Mouse (Mus musculus) T-cell, adult 66 days (primary cell): ENCODE data around the gene Olfr322. TPM values are rescaled to one million over a fixed set of nuclear protein-coding genes. Genes with fewer than 3 reads are reported as not detected.

Experiments used
- total RNA-seq, 2 experiments: library from RNA; stranded (reverse); gene quantifications; 3 replicates in 1 of 2; 4 replicates in 1 of 2; pipeline ENCODE4 v1.2.4; 2023

The Olfr322 gene
- total RNA-seq = not detected

GRCm38 (mm10) chr11:58658596-58658995 lies at the start of gene Olfr322:
Olfr322 (plus strand) TSS chr11:58658782.

GRCm38 (mm10) chr11:58615975-58616374 lies 42.6 kb upstream of the Olfr322 start, which contains the start of gene 2210407C18Rik:
2210407C18Rik (minus strand) TSS chr11:58616075.

GRCm38 (mm10) chr11:58630401-58630800 lies 28.2 kb upstream of the Olfr322 start, which contains the start of gene Olfr323:
Olfr323 (minus strand) TSS chr11:58630501.

GRCm38 (mm10) chr11:58640272-58640867 lies 18.2 kb upstream of the Olfr322 start, which contains the start of gene Trim58:
Trim58 (plus strand) TSS chr11:58640465.

GRCm38 (mm10) chr11:58680799-58681198 lies 22.2 kb downstream of the Olfr322 start, which contains the start of gene Olfr320:
Olfr320 (plus strand) TSS chr11:58681099.

GRCm38 (mm10) chr11:58698862-58699261 lies 40.3 kb downstream of the Olfr322 start, which contains the start of gene Olfr319:
Olfr319 (plus strand) TSS chr11:58699162.

Other genes with a start within 250 kb of the Olfr322 start
- gene 1810065E05Rik, start 237.7 kb upstream of the Olfr322 start, total RNA-seq = not detected
- gene Gm12253, start 226.2 kb upstream of the Olfr322 start, total RNA-seq = not detected
- not detected for gene Lypd9, start 205.9 kb upstream of the Olfr322 start, total RNA-seq
- not detected for gene Olfr30, start 196.5 kb upstream of the Olfr322 start, total RNA-seq
- gene Olfr332, start 166.2 kb upstream of the Olfr322 start, total RNA-seq = not detected
- gene Olfr331, start 156.2 kb upstream of the Olfr322 start, total RNA-seq = not detected
- gene Olfr330, start 123.9 kb upstream of the Olfr322 start, total RNA-seq = not detected
- gene Olfr329-ps, start 112.4 kb upstream of the Olfr322 start, total RNA-seq = not detected
- under 1 TPM; 0.20 to 0.53 TPM for gene Olfr328, start 103.1 kb upstream of the Olfr322 start, total RNA-seq
- gene Olfr224, start 88.2 kb upstream of the Olfr322 start, total RNA-seq = not detected
- not detected for gene Olfr325, start 81.1 kb upstream of the Olfr322 start, total RNA-seq
- not detected for gene Olfr324, start 63.7 kb upstream of the Olfr322 start, total RNA-seq
- not detected for gene 2210407C18Rik, start 42.7 kb upstream of the Olfr322 start, total RNA-seq
- not detected for gene Olfr323, start 28.3 kb upstream of the Olfr322 start, total RNA-seq
- gene Trim58, start 18.3 kb upstream of the Olfr322 start, total RNA-seq = under 1 TPM; 0.32 to 0.33 TPM
- not detected for gene Olfr320, start 22.3 kb downstream of the Olfr322 start, total RNA-seq
- not detected for gene Olfr319, start 40.4 kb downstream of the Olfr322 start, total RNA-seq
- under 1 TPM; 0.50 to 0.64 TPM for gene Olfr318, start 65.2 kb downstream of the Olfr322 start, total RNA-seq
- not detected for gene Olfr317, start 80.4 kb downstream of the Olfr322 start, total RNA-seq
- not detected for gene Olfr316, start 94.0 kb downstream of the Olfr322 start, total RNA-seq
- not detected for gene Olfr315, start 114.4 kb downstream of the Olfr322 start, total RNA-seq
- gene Olfr314, start 124.2 kb downstream of the Olfr322 start, total RNA-seq = not detected
- not detected for gene Fam183b, start 143.2 kb downstream of the Olfr322 start, total RNA-seq
- gene Olfr313, start 156.2 kb downstream of the Olfr322 start, total RNA-seq = not detected
- not detected for gene Olfr312, start 170.5 kb downstream of the Olfr322 start, total RNA-seq
- not detected for gene Olfr311, start 180.5 kb downstream of the Olfr322 start, total RNA-seq
- gene Gm12258, start 188.4 kb downstream of the Olfr322 start, total RNA-seq = 10 to 100 TPM in 1 of 2 experiments, 1 to 10 TPM in 1; 7.1 to 15.0 TPM
- gene 2810021J22Rik, start 208.4 kb downstream of the Olfr322 start, total RNA-seq = 10 to 100 TPM; 11.0 to 12.4 TPM
- gene Zfp39, start 245.4 kb downstream of the Olfr322 start, total RNA-seq = 10 to 100 TPM; 12.1 to 12.3 TPM